In genomic region chr15:99252381-99253174, GRCm38 (mm10) we compare ENCODE assay signal across 8 mouse cellular contexts. TPM values are rescaled to one million over a fixed set of nuclear protein-coding genes. Genes with fewer than 3 reads are reported as not detected.
DNase-seq lines count a peak whose midpoint lies in the region; ATAC-seq and TF ChIP-seq lines count a peak whose summit lies in the region.

No protein-coding gene starts in this region.

- peaks cover 18% of the 10 kb centered on the region for H3K36me3 ChIP-seq in kidney, embryonic 15.5 days
- H3K36me3 ChIP-seq in ES-E14 (ENCODE audit: control insufficient read depth, insufficient read depth, low read length, poor library complexity, severe bottlenecking), result peaks cover 16% of the 10 kb centered on the region
- no peaks in the 10 kb centered on the region for H3K36me3 ChIP-seq in embryonic facial prominence, embryonic 11.5 days (replicated peaks; ENCODE audit: control insufficient read depth, insufficient read depth, low read depth, low read length)
- peaks cover 18% of the 10 kb centered on the region for H3K36me3 ChIP-seq in intestine, embryonic 14.5 days (ENCODE audit: control insufficient read depth, insufficient read depth, low read length)
- peaks cover 27% of the 10 kb centered on the region for H3K36me3 ChIP-seq in midbrain, embryonic 10.5 days

- 2% methylated on average over 22 of the region's 22 CpGs for WGBS in kidney, embryonic 15.5 days
- WGBS in embryonic facial prominence, embryonic 11.5 days, result 4% methylated on average over 22 of the region's 22 CpGs
- 3% methylated on average over 22 of the region's 22 CpGs for WGBS in intestine, embryonic 14.5 days
- 7% methylated on average over 22 of the region's 22 CpGs for WGBS in midbrain, embryonic 10.5 days

- H3K9ac ChIP-seq in kidney, embryonic 15.5 days, result peak overlapping the region; percentile 65
- peak overlapping the region; percentile 100 for H3K9ac ChIP-seq in ES-E14 (ENCODE audit: insufficient read depth, low read depth, low read length, poor library complexity, severe bottlenecking)
- H3K9ac ChIP-seq in embryonic facial prominence, embryonic 11.5 days (replicated peaks; ENCODE audit: low read length), result peak overlapping the region; percentile 64
- H3K9ac ChIP-seq in intestine, embryonic 14.5 days (ENCODE audit: low read length), result peak overlapping the region; percentile 70

- H3K4me2 ChIP-seq in kidney, embryonic 15.5 days, result peak overlapping the region; percentile 80
- H3K4me2 ChIP-seq in embryonic facial prominence, embryonic 11.5 days (ENCODE audit: low read depth, low read length), result peak overlapping the region; percentile 81
- H3K4me2 ChIP-seq in intestine, embryonic 14.5 days (ENCODE audit: low read length), result peak overlapping the region; percentile 94

- peak overlapping the region; percentile 75 for H3K4me3 ChIP-seq in kidney, embryonic 15.5 days (replicated peaks)
- H3K4me3 ChIP-seq in ES-E14 (ENCODE audit: insufficient read depth in 1 of 2, low read depth in 1 of 2, low read length in 2 of 2, poor library complexity in 1 of 2, severe bottlenecking in 1 of 2), result peak overlapping the region; percentile 78 to 100
- peak overlapping the region; percentile 55 for H3K4me3 ChIP-seq in embryonic facial prominence, embryonic 11.5 days (ENCODE audit: low read depth, low read length)
- peak overlapping the region; percentile 81 for H3K4me3 ChIP-seq in intestine, embryonic 14.5 days (ENCODE audit: low read depth, low read length)
- H3K4me3 ChIP-seq in midbrain, embryonic 10.5 days, result peak overlapping the region; percentile 75

- ATAC-seq in kidney, embryonic 15.5 days (replicated peaks; ENCODE audit: low FRiP score), result peak; percentile 54
- peak; percentile 19; the same call in 1 of the 2 replicates for ATAC-seq in embryonic facial prominence, embryonic 11.5 days (replicated peaks; ENCODE audit: insufficient number of reproducible peaks, low FRiP score, low TSS enrichment, low read depth)
- ATAC-seq in intestine, embryonic 14.5 days (replicated peaks; ENCODE audit: low FRiP score, low TSS enrichment, low read depth), result peak; percentile 65

- DNase-seq in kidney, adult 9 months, result no peak
- DNase-seq in ES-E14 (ENCODE audit: low read depth, low spot score), result no peak
- DNase-seq in embryonic facial prominence, embryonic 11.5 days (ENCODE audit: low spot score), result no peak
- DNase-seq in intestine, embryonic 14.5 days (ENCODE audit: low spot score), result no peak
- DNase-seq in midbrain, embryonic 10.5 days (ENCODE audit: low spot score), result no peak
- DNase-seq in spleen, adult 12 weeks (ENCODE audit: low spot score), result no peak
- DNase-seq in cerebellum, adult 11-12 months, result no peak

- no peaks in the 10 kb centered on the region for H3K9me3 ChIP-seq in kidney, embryonic 15.5 days (replicated peaks)
- H3K9me3 ChIP-seq in ES-E14 (ENCODE audit: control insufficient read depth, insufficient read depth, low read depth, low read length), result no peaks in the 10 kb centered on the region
- H3K9me3 ChIP-seq in embryonic facial prominence, embryonic 11.5 days (replicated peaks; ENCODE audit: control insufficient read depth, low read length), result no peaks in the 10 kb centered on the region
- no peaks in the 10 kb centered on the region for H3K9me3 ChIP-seq in intestine, embryonic 14.5 days (ENCODE audit: control insufficient read depth, low read length)
- no peaks in the 10 kb centered on the region for H3K9me3 ChIP-seq in midbrain, embryonic 10.5 days (replicated peaks)

- peaks cover 53% of the 10 kb centered on the region for H3K4me1 ChIP-seq in kidney, embryonic 15.5 days
- H3K4me1 ChIP-seq in ES-E14 (ENCODE audit: control insufficient read depth in 2 of 2, insufficient read depth in 2 of 2, low read length in 2 of 2, poor library complexity in 1 of 2), result peaks cover 8 to 42% of the 10 kb centered on the region in 2 experiments
- no peaks in the 10 kb centered on the region; the same call in 1 of the 2 replicates for H3K4me1 ChIP-seq in embryonic facial prominence, embryonic 11.5 days (ENCODE audit: control insufficient read depth, insufficient read depth, low read length)
- peaks cover 5% of the 10 kb centered on the region for H3K4me1 ChIP-seq in intestine, embryonic 14.5 days (replicated peaks; ENCODE audit: control insufficient read depth, insufficient read depth, low read length)
- H3K4me1 ChIP-seq in midbrain, embryonic 10.5 days, result peaks cover 28% of the 10 kb centered on the region

- H3K27me3 ChIP-seq in kidney, embryonic 15.5 days, result no peaks in the 10 kb centered on the region
- H3K27me3 ChIP-seq in embryonic facial prominence, embryonic 11.5 days (ENCODE audit: control insufficient read depth, insufficient read depth, low read length), result no peaks in the 10 kb centered on the region
- no peaks in the 10 kb centered on the region for H3K27me3 ChIP-seq in intestine, embryonic 14.5 days (replicated peaks; ENCODE audit: control insufficient read depth, insufficient read depth, low read length)
- H3K27me3 ChIP-seq in midbrain, embryonic 10.5 days (ENCODE audit: low read depth, poor library complexity, severe bottlenecking), result no peaks in the 10 kb centered on the region

- peak overlapping the region; percentile 99 for H3K27ac ChIP-seq in kidney, embryonic 15.5 days
- peak overlapping the region; percentile 100 for H3K27ac ChIP-seq in ES-E14 (ENCODE audit: insufficient read depth, low read depth, low read length, poor library complexity, severe bottlenecking)
- peak overlapping the region; percentile 92 for H3K27ac ChIP-seq in embryonic facial prominence, embryonic 11.5 days (replicated peaks; ENCODE audit: low read depth, low read length)
- H3K27ac ChIP-seq in intestine, embryonic 14.5 days (ENCODE audit: low read depth), result peak overlapping the region; percentile 97
- H3K27ac ChIP-seq in midbrain, embryonic 10.5 days (replicated peaks), result peak overlapping the region; percentile 93

- in situ Hi-C loops in ES-E14 (cut with MboI; ENCODE audit: low sequenced_read_pairs in 2 of 2, unreplicated experiment in 2 of 2), result no loop called here

TF ChIP-seq in ES-E14, 5 proteins besides CTCF, POLR2A, EP300 and RAD21:
- TF ChIP-seq CHD2 (IDR thresholded peaks at IDR 0.05; ENCODE audit: low read depth, low read length), result no peak
- TF ChIP-seq HCFC1 (IDR thresholded peaks at IDR 0.05; ENCODE audit: borderline replicate concordance, insufficient read depth, low read length), result no peak

RNA-seq across cellular contexts. Expression of gene Mcrs1, which starts 0.8 kb away (rescaled TPM):
- 149 and 172 TPM in 2 replicates for polyA plus RNA-seq in kidney, embryonic 15.5 days (2015; fragmentation: Nextera tagmentation; extraction: Ambion mirVana)
- 113 and 127 TPM in 2 replicates for total RNA-seq in ES-E14 (2012; rRNA removed)
- 161 and 172 TPM in 2 replicates for polyA plus RNA-seq in embryonic facial prominence, embryonic 11.5 days (2014; fragmentation: Nextera tagmentation; extraction: Ambion mirVana)
- polyA plus RNA-seq in intestine, embryonic 14.5 days (2014; fragmentation: Nextera tagmentation; extraction: Ambion mirVana), result 146 and 154 TPM in 2 replicates
- polyA plus RNA-seq in midbrain, embryonic 10.5 days (2016; fragmentation: Nextera tagmentation; extraction: Ambion mirVana), result 202 and 215 TPM in 2 replicates

RNA-seq across cellular contexts. Expression of gene Kcnh3, which starts 27.9 kb away (rescaled TPM):
- polyA plus RNA-seq in kidney, embryonic 15.5 days (2015; fragmentation: Nextera tagmentation; extraction: Ambion mirVana), result 0.44 and 0.51 TPM in 2 replicates
- total RNA-seq in ES-E14 (2012; rRNA removed), result 2.9 and 6.6 TPM in 2 replicates
- polyA plus RNA-seq in embryonic facial prominence, embryonic 11.5 days (2014; fragmentation: Nextera tagmentation; extraction: Ambion mirVana), result 0.18 and 0.25 TPM in 2 replicates
- 0.39 and 0.51 TPM in 2 replicates for polyA plus RNA-seq in intestine, embryonic 14.5 days (2014; fragmentation: Nextera tagmentation; extraction: Ambion mirVana)
- 0.07 TPM in 1 of 2 replicates, not detected in the other for polyA plus RNA-seq in midbrain, embryonic 10.5 days (2016; fragmentation: Nextera tagmentation; extraction: Ambion mirVana)

RNA-seq across cellular contexts. Expression of gene Prpf40b, which starts 42.3 kb away (rescaled TPM):
- 56.4 and 66.5 TPM in 2 replicates for polyA plus RNA-seq in kidney, embryonic 15.5 days (2015; fragmentation: Nextera tagmentation; extraction: Ambion mirVana)
- total RNA-seq in ES-E14 (2012; rRNA removed), result 42.4 and 86.2 TPM in 2 replicates
- 42.0 and 44.1 TPM in 2 replicates for polyA plus RNA-seq in embryonic facial prominence, embryonic 11.5 days (2014; fragmentation: Nextera tagmentation; extraction: Ambion mirVana)
- polyA plus RNA-seq in intestine, embryonic 14.5 days (2014; fragmentation: Nextera tagmentation; extraction: Ambion mirVana), result 40.6 and 51.1 TPM in 2 replicates
- polyA plus RNA-seq in midbrain, embryonic 10.5 days (2016; fragmentation: Nextera tagmentation; extraction: Ambion mirVana), result 61.2 and 70.7 TPM in 2 replicates

RNA-seq across cellular contexts. Expression of gene Fam186b, which starts 43.1 kb away (rescaled TPM):
- polyA plus RNA-seq in kidney, embryonic 15.5 days (2015; fragmentation: Nextera tagmentation; extraction: Ambion mirVana), result 0.21 and 0.43 TPM in 2 replicates
- total RNA-seq in ES-E14 (2012; rRNA removed), result 0.37 and 0.40 TPM in 2 replicates
- polyA plus RNA-seq in embryonic facial prominence, embryonic 11.5 days (2014; fragmentation: Nextera tagmentation; extraction: Ambion mirVana), result 0.08 and 0.10 TPM in 2 replicates
- 0.11 and 0.24 TPM in 2 replicates for polyA plus RNA-seq in intestine, embryonic 14.5 days (2014; fragmentation: Nextera tagmentation; extraction: Ambion mirVana)
- polyA plus RNA-seq in midbrain, embryonic 10.5 days (2016; fragmentation: Nextera tagmentation; extraction: Ambion mirVana), result 0.11 and 0.19 TPM in 2 replicates
